Mouse (Mus musculus) liver, embryonic 14.5 days (tissue): ENCODE results near the gene Dolk. TPM values are rescaled to one million over a fixed set of nuclear protein-coding genes. Genes with fewer than 3 reads are reported as not detected.

ENCODE experiments used
- ATAC-seq: fragments of 200-750 bp; cut with Nextera tagmentation; 2 replicates; pipeline ENCODE4 v1.8.0; 2017; ENCODE audit warnings: moderate number of reproducible peaks, mild to moderate bottlenecking, moderate library complexity; ENCODE audit not compliant: insufficient read depth
- DNase-seq, 3 experiments: peaks; one replicate each; pipeline ENCODE4 v3.0.0-alpha.2; 2012 to 2013; ENCODE audit warnings: low read depth in 3 of 3, low spot score in 3 of 3
- H3K27ac ChIP-seq: fragments of 300-500 bp; sonication (generic); 2 replicates; pipeline ENCODE4 v1.5.1; 2014; ENCODE audit warnings: moderate library complexity, mild to moderate bottlenecking, control low read depth, inconsistent platforms
- H3K27me3 ChIP-seq: fragments of 300-500 bp; sonication (generic); 2 replicates; pipeline ENCODE4 v1.6.1; 2014; ENCODE audit warnings: mild to moderate bottlenecking, low read length, moderate library complexity; ENCODE audit not compliant: control insufficient read depth, insufficient read depth
- H3K36me3 ChIP-seq: fragments of 300-500 bp; sonication (generic); replicated peaks from 2 replicates; pipeline ENCODE4 v1.6.1; 2014; ENCODE audit warnings: low read depth; ENCODE audit not compliant: control insufficient read depth, insufficient read depth
- H3K4me1 ChIP-seq, 2 experiments: fragments of 200-500 bp in 1 of 2; fragments of 300-500 bp in 1 of 2; sonication (generic) in 1 of 2; replicated peaks; 2 replicates each; pipeline ENCODE4 v1.6.1; 2012 to 2014; ENCODE audit warnings: antibody characterized with exemption in 1 of 2, inconsistent platforms in 1 of 2, low read length in 1 of 2; ENCODE audit not compliant: control insufficient read depth in 2 of 2, insufficient read depth in 2 of 2
- H3K4me2 ChIP-seq: fragments of 300-500 bp; sonication (generic); 2 replicates; pipeline ENCODE4 v1.6.1; 2014; ENCODE audit warnings: low read depth, mild to moderate bottlenecking, control low read depth, moderate library complexity
- H3K4me3 ChIP-seq, 2 experiments: fragments of 200-500 bp in 1 of 2; fragments of 300-500 bp in 1 of 2; sonication (generic) in 1 of 2; 2 replicates each; pipeline ENCODE4 v1.5.1; 2012 to 2014; ENCODE audit warnings: low read depth in 2 of 2, low read length in 2 of 2, mild to moderate bottlenecking in 2 of 2, control low read depth in 1 of 2, inconsistent platforms in 1 of 2, moderate library complexity in 1 of 2; ENCODE audit not compliant: insufficient read depth in 1 of 2
- H3K9ac ChIP-seq: fragments of 300-500 bp; sonication (generic); replicated peaks from 2 replicates; pipeline ENCODE4 v1.6.1; 2014; ENCODE audit warnings: mild to moderate bottlenecking, control low read depth, moderate library complexity
- H3K9me3 ChIP-seq: fragments of 300-500 bp; sonication (generic); 2 replicates; pipeline ENCODE4 v1.6.1; 2016; ENCODE audit warnings: low read length, mixed read lengths; ENCODE audit not compliant: control insufficient read depth
- CTCF ChIP-seq: IDR thresholded peaks from 2 replicates; pipeline ENCODE4 v1.5.1; 2016; ENCODE audit warnings: antibody characterized with exemption, low read depth, control low read depth
- EP300 ChIP-seq: IDR thresholded peaks from 2 replicates; pipeline ENCODE4 v1.6.1; 2016; ENCODE audit warnings: antibody characterized with exemption, low read depth
- WGBS: fragments of 180-500 bp; shearing (Covaris S2); extraction: QIAGEN DNeasy Blood & Tissue Kit; methylation state at CpG from one replicate; pipeline ENCODE4 v1.1.7; 2014; ENCODE audit not compliant: insufficient replicate concordance; 5-methylcytosine and 5-hydroxymethylcytosine counted together
- polyA plus RNA-seq, 2 experiments: library from polyadenylated mRNA; depleted of rRNA in 1 of 2; stranded (reverse) in 1 of 2; unstranded in 1 of 2; fragments of >200 nt; fragmentation: Nextera tagmentation in 1 of 2; extraction: Ambion mirVana in 1 of 2; gene quantifications; 2 replicates each; pipeline versions ENCODE4 v1.2.1 to v1.2.3; 2012 to 2014

Gene Dolk
- polyA plus RNA-seq, 2 experiments, result 4.6 to 11.4 TPM

GRCm38 (mm10) chr2:30264671-30265519 lies 21.2 kb downstream of the Dolk start:
- peaks cover 0 to 23% of the 10 kb centered on the region in 2 experiments; a peak in 3 of 4 replicates for H3K4me1 ChIP-seq
- H3K9me3 ChIP-seq, result no peaks in the 10 kb centered on the region
- DNase-seq (no peak), ATAC-seq (no peak)
- H3K27ac ChIP-seq, result no peak overlapping the region
- 75% methylated on average over 7 of the region's 7 CpGs for WGBS
- H3K27me3 ChIP-seq, result no peaks in the 10 kb centered on the region
- no peak overlapping the region for H3K4me2 ChIP-seq
- H3K9ac ChIP-seq, result no peak overlapping the region
- no peak overlapping the region for H3K4me3 ChIP-seq
- peaks cover 16% of the 10 kb centered on the region for H3K36me3 ChIP-seq
- no peak for TF ChIP-seq CTCF
- no peak for TF ChIP-seq EP300

- 70% methylated on average over 6 of the region's 6 CpGs for WGBS
These were observed 22.3 kb downstream of the Dolk start for GRCm38 (mm10) chr2:30263811-30264210.

GRCm38 (mm10) chr2:30262840-30263441 lies 23.2 kb downstream of the Dolk start:
- ATAC-seq, result no peak
- H3K36me3 ChIP-seq, result peaks cover 20% of the 10 kb centered on the region
- H3K4me3 ChIP-seq, result no peak overlapping the region
- DNase-seq, result no peak
- peaks cover 0 to 23% of the 10 kb centered on the region in 2 experiments; a peak in 3 of 4 replicates for H3K4me1 ChIP-seq
- 82% methylated on average over 4 of the region's 4 CpGs for WGBS
- no peak overlapping the region for H3K9ac ChIP-seq
- TF ChIP-seq CTCF, result no peak
- no peak for TF ChIP-seq EP300
- H3K27me3 ChIP-seq, result no peaks in the 10 kb centered on the region
- no peak overlapping the region for H3K27ac ChIP-seq
- no peak overlapping the region for H3K4me2 ChIP-seq
- no peaks in the 10 kb centered on the region for H3K9me3 ChIP-seq

More at GRCm38 (mm10) chr2:30263811-30264210, 22.3 kb downstream of the Dolk start:
- no peaks in the 10 kb centered on the region for H3K27me3 ChIP-seq
- TF ChIP-seq CTCF (no peak), EP300 (no peak)
- H3K9ac ChIP-seq, result no peak overlapping the region
- H3K4me2 ChIP-seq, result no peak overlapping the region
- no peak overlapping the region for H3K4me3 ChIP-seq
- peaks cover 20% of the 10 kb centered on the region for H3K36me3 ChIP-seq
- no peak for DNase-seq
- H3K9me3 ChIP-seq, result no peaks in the 10 kb centered on the region
- peaks cover 0 to 22% of the 10 kb centered on the region in 2 experiments; a peak in 3 of 4 replicates for H3K4me1 ChIP-seq
- ATAC-seq, result no peak
- no peak overlapping the region for H3K27ac ChIP-seq

- ATAC-seq, result no peak
- 89% methylated on average over 18 of the region's 18 CpGs for WGBS
- Histone ChIP-seq H3K9ac (no peak overlapping the region), H3K27ac (no peak overlapping the region), H3K4me2 (no peak overlapping the region), H3K4me1 (peaks cover 0 to 23% of the 10 kb centered on the region in 2 experiments; a peak in 2 of 4 replicates), H3K36me3 (peaks cover 27% of the 10 kb centered on the region), H3K4me3 (no peak overlapping the region), H3K27me3 (no peaks in the 10 kb centered on the region), H3K9me3 (no peaks in the 10 kb centered on the region)
- TF ChIP-seq CTCF (no peak), EP300 (no peak)
- no peak for DNase-seq
These were observed 24.0 kb downstream of the Dolk start for GRCm38 (mm10) chr2:30261921-30262839.
